Mouse (Mus musculus) stomach, postnatal 0 days (tissue): ENCODE measurements around the gene Slc1a1. TPM values are rescaled to one million over a fixed set of nuclear protein-coding genes. Genes with fewer than 3 reads are reported as not detected.

ENCODE experiments used
- ATAC-seq: fragments of 200-750 bp; cut with Nextera tagmentation; 2 replicates; pipeline ENCODE4 v1.8.0; 2017; ENCODE audit not compliant: low FRiP score, low TSS enrichment
- DNase-seq: peaks from one replicate; pipeline ENCODE4 v3.0.0-alpha.2; 2016; ENCODE audit warnings: low spot score
- H3K27ac ChIP-seq: fragments of 300-500 bp; sonication (generic); replicated peaks from 2 replicates; pipeline ENCODE4 v1.5.1; 2014; ENCODE audit warnings: mild to moderate bottlenecking, control low read depth
- H3K27me3 ChIP-seq: fragments of 300-500 bp; sonication (generic); 2 replicates; pipeline ENCODE4 v1.6.1; 2014; ENCODE audit warnings: low read length; ENCODE audit not compliant: control insufficient read depth, insufficient read depth
- H3K36me3 ChIP-seq: fragments of 300-500 bp; sonication (generic); 2 replicates; pipeline ENCODE4 v1.6.1; 2014; ENCODE audit warnings: low read length, mixed read lengths; ENCODE audit not compliant: control insufficient read depth, insufficient read depth
- H3K4me1 ChIP-seq: fragments of 300-500 bp; sonication (generic); replicated peaks from 2 replicates; pipeline ENCODE4 v1.6.1; 2014; ENCODE audit warnings: antibody characterized with exemption; ENCODE audit not compliant: control insufficient read depth, insufficient read depth
- H3K4me2 ChIP-seq: fragments of 300-500 bp; sonication (generic); replicated peaks from 2 replicates; pipeline ENCODE4 v1.6.1; 2014; ENCODE audit warnings: low read depth, mild to moderate bottlenecking, control low read depth, moderate library complexity
- H3K4me3 ChIP-seq: fragments of 300-500 bp; sonication (generic); 2 replicates; pipeline ENCODE4 v1.5.1; 2014; ENCODE audit warnings: low read depth, low read length, control low read depth
- H3K9ac ChIP-seq: fragments of 300-500 bp; sonication (generic); 2 replicates; pipeline ENCODE4 v1.6.1; 2014; ENCODE audit warnings: mild to moderate bottlenecking, low read length, control low read depth, mixed read lengths
- H3K9me3 ChIP-seq: fragments of 300-500 bp; sonication (generic); 2 replicates; pipeline ENCODE4 v1.6.1; 2016; ENCODE audit warnings: low read length; ENCODE audit not compliant: control insufficient read depth
- CTCF ChIP-seq: IDR thresholded peaks from 2 replicates; pipeline ENCODE4 v1.5.1; 2016; ENCODE audit warnings: antibody characterized with exemption, low read depth, mild to moderate bottlenecking, moderate library complexity
- EP300 ChIP-seq: optimal IDR thresholded peaks from 2 replicates; pipeline ENCODE3; 2016; ENCODE audit warnings: antibody characterized with exemption
- WGBS: fragments of 180-500 bp; shearing (Covaris S2); extraction: QIAGEN DNeasy Blood & Tissue Kit; methylation state at CpG from one replicate; pipeline ENCODE4 v1.1.7; 2014; 5-methylcytosine and 5-hydroxymethylcytosine counted together
- polyA plus RNA-seq: library from polyadenylated mRNA; unstranded; fragments of >200 nt; fragmentation: Nextera tagmentation; extraction: Ambion mirVana; gene quantifications from 2 replicates; pipeline ENCODE4 v1.2.1, GENCODE M21; 2015

The Slc1a1 gene
- polyA plus RNA-seq, 1 experiment from 2014 or later, result 0.28 TPM

DNA sequence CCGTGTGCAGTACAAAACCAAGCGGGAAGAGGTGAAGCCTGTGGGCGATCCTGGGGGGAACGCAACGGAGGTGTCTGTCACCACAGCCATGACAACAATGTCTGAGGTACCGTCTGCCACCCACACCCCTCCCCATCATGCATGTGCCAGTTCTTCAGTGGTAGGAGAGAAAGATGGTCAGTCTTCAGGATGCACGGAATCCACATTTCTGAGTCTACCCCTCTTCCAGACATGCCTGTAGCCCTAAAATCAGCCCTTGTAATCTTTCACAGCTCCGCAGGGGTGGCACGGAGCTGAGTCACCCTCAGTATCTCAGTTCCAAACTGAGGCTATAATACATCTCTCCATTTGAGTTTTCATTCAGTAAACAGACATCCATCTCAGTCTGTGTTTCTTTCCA lies 62.6 kb downstream of the Slc1a1 start:
- Histone ChIP-seq H3K27me3 (no peaks in the 10 kb centered on the region), H3K9ac (no peak overlapping the region), H3K9me3 (no peaks in the 10 kb centered on the region), H3K4me3 (no peak overlapping the region), H3K36me3 (no peaks in the 10 kb centered on the region), H3K27ac (no peak overlapping the region), H3K4me2 (no peak overlapping the region), H3K4me1 (no peaks in the 10 kb centered on the region)
- DNase-seq, result no peak
- 73% methylated on average over 9 of the region's 9 CpGs for WGBS
- TF ChIP-seq EP300, result no peak
- no peak for TF ChIP-seq CTCF
- no peak for ATAC-seq

DNA sequence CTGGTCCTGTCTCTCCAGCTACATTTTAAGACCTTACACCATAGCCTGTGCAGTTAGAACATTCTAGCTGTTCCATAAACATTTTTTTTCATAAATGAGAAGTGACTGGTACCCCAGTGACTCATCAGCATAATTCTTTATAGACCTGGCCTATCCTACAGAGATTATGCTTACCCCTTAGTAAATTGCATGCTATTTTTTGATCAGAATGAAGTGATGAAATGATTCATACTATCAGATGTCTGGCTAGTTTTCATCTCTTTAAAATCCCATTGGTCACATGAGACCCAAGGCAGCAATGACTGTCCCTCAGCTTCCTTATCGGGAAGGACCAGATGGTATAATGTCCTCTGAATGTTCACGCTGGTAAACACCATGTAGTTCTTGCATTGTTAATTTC lies 65.9 kb downstream of the Slc1a1 start:
- no peak for DNase-seq
- Histone ChIP-seq H3K9ac (no peak overlapping the region), H3K4me3 (no peak overlapping the region), H3K4me2 (no peak overlapping the region), H3K36me3 (no peaks in the 10 kb centered on the region), H3K9me3 (no peaks in the 10 kb centered on the region), H3K27ac (no peak overlapping the region), H3K4me1 (no peaks in the 10 kb centered on the region), H3K27me3 (no peaks in the 10 kb centered on the region)
- ATAC-seq, result no peak
- 95% methylated on average over 2 of the region's 2 CpGs for WGBS
- TF ChIP-seq CTCF (no peak), EP300 (no peak)

DNA sequence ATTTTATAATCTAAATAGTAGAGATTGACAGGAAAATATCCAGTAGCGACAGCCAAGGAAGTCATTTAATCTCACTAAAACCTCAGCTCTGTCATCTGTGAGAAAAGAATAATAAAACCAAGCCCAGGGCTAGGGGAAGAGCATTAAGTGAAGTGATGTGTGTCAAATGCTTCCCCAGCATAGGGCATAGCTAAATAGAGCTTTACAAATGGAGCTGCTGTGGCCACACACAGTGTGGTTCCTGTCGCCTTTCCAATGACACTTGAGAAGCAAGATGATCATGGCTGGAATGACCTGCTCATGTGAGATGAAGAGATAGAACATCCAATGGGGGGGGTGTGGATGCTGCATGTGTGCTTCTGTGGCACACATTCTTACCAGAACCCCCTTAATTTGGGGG lies 67.3 kb downstream of the Slc1a1 start:
- Histone ChIP-seq H3K9me3 (no peaks in the 10 kb centered on the region), H3K4me3 (no peak overlapping the region), H3K4me1 (no peaks in the 10 kb centered on the region), H3K9ac (no peak overlapping the region), H3K4me2 (no peak overlapping the region), H3K36me3 (no peaks in the 10 kb centered on the region), H3K27me3 (no peaks in the 10 kb centered on the region), H3K27ac (no peak overlapping the region)
- no peak for DNase-seq
- TF ChIP-seq EP300, result no peak
- no peak for TF ChIP-seq CTCF
- no peak for ATAC-seq
- WGBS, result 70% methylated on average over 2 of the region's 2 CpGs

DNA sequence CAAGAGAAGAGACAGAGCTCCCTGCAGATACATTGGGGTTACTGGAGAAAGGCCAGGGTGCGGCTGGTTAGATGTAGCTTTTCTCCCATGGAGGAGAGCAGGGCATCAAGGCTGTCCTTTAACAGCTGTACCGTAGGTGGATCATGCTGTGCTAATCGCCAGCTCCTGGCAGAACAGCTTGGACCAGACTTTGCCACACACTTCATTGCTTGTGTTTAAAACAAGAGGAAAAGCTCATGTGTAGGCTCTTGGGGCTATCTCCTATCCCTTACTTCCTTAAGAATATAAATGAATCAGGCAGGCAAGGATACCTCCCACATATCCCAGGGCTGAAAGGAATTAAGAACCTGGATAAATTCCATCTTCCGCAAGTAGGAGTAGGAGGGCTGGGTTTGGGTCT lies 68.0 kb downstream of the Slc1a1 start:
- H3K36me3 ChIP-seq, result no peaks in the 10 kb centered on the region
- no peaks in the 10 kb centered on the region for H3K4me1 ChIP-seq
- TF ChIP-seq CTCF (no peak), EP300 (no peak)
- no peak overlapping the region for H3K4me2 ChIP-seq
- no peaks in the 10 kb centered on the region for H3K27me3 ChIP-seq
- H3K9ac ChIP-seq, result no peak overlapping the region
- no peaks in the 10 kb centered on the region for H3K9me3 ChIP-seq
- H3K27ac ChIP-seq, result no peak overlapping the region
- no peak overlapping the region for H3K4me3 ChIP-seq
- DNase-seq (no peak), ATAC-seq (no peak)
- WGBS, result 73% methylated on average over 4 of the region's 4 CpGs

DNA sequence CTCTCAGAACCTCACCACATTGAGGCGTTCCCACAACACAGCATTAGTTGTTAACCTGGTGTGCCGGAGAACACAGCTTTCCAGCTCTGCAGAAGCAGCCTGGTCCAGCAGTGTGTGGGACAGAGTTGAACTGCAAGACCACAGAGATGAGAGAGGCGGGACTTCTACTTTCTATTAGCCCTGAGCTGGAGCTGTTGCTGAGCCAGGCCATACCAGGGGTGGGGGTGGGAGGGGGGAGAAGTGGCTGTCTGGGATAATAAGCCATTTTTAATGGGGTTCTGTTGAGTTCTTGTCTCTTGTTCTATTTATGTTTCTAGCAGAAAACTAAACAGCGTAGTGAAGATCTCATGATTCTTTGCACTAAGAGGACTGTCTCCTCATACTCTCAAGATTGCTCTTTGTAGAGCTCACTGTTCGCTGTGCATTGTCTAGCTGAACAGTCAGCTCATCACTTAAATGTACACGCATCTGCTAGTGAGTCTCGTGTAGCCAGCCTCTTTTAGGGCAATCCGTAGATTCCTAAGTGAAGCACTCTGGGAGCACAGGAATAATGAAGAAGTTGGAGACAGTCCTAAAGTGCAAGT lies 68.8 kb downstream of the Slc1a1 start:
- H3K4me3 ChIP-seq, result no peak overlapping the region
- DNase-seq, result no peak
- ATAC-seq, result no peak
- H3K36me3 ChIP-seq, result no peaks in the 10 kb centered on the region
- H3K9ac ChIP-seq, result no peak overlapping the region
- WGBS, result 62% methylated on average over 8 of the region's 8 CpGs
- H3K27me3 ChIP-seq, result no peaks in the 10 kb centered on the region
- H3K9me3 ChIP-seq, result no peaks in the 10 kb centered on the region
- no peak for TF ChIP-seq EP300
- no peak overlapping the region for H3K4me2 ChIP-seq
- H3K4me1 ChIP-seq, result no peaks in the 10 kb centered on the region
- H3K27ac ChIP-seq, result no peak overlapping the region

DNA sequence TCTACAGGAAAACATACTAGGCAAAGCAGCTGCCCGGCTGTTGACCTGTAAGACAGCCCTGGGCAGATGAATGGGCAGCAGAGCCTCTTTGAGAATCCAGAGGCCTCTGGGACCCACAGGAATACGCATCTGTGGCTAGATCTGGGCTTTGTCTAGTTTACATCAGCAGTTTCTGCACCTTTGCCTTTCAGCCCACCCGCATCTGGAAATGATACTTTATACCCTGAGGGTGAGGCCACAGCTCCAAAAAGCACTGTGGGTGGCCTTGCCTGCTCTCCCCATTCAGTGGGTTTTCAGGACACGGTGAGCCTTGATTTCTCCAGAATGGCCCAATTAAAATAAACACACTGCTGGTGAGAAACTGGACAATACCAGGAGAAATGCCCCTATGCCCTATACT lies 73.3 kb downstream of the Slc1a1 start:
- DNase-seq (no peak), ATAC-seq (no peak)
- Histone ChIP-seq H3K4me1 (no peaks in the 10 kb centered on the region), H3K27me3 (no peaks in the 10 kb centered on the region), H3K4me3 (no peak overlapping the region), H3K27ac (no peak overlapping the region), H3K36me3 (no peaks in the 10 kb centered on the region), H3K9ac (no peak overlapping the region), H3K4me2 (no peak overlapping the region), H3K9me3 (no peaks in the 10 kb centered on the region)
- WGBS, result 58% methylated on average over 4 of the region's 4 CpGs
- TF ChIP-seq EP300, result no peak
- TF ChIP-seq CTCF, result no peak
